In the genomic region with DNA sequence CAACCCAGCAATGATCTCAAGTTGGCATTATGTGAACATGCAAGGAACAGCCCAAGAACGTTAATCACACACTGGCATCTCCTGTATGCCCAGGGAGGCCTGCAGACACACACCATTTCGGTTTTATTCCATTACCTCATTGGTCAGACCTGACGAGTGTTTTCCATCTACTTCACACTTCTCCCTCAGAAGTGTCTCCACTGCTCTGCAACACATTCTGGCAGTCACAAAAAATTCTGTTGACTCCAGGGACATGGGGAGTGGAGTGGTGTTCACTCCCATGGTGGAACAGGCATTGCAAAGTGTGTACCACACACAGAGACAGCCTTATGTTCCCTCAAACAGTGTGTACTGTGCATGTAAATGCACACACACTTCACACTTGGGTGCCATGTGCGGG, we compare ENCODE assay signal across 25 mouse cellular contexts. TPM values are rescaled to one million over a fixed set of nuclear protein-coding genes. Genes with fewer than 3 reads are reported as not detected.
DNase-seq lines count a peak whose midpoint lies in the region; ATAC-seq and TF ChIP-seq lines count a peak whose summit lies in the region.
"Had no signal": no experiment of that assay in that cellular context is flagged by ENCODE, and none has a peak within 500 bp of the region (broad histone marks: within the 10 kb centered on the region; RNA-seq: fewer than 3 reads in every experiment).

No protein-coding gene starts in this region.

- peak; percentile 30 for DNase-seq in brain, adult 2 months (ENCODE audit: low read depth, low spot score)
- peak; percentile 75 for DNase-seq in lung, postnatal 25 days (ENCODE audit: low spot score)
- no peak for DNase-seq in hindbrain, embryonic 14.5 days (ENCODE audit: low spot score)
- DNase-seq: adrenal gland, adult 8-10 months; cerebellum, adult 8-10 months; gastrocnemius, postnatal 10 days; heart, postnatal 14 days; kidney, adult 9 months; kidney, postnatal 36 days; right cerebral cortex, adult 18-20 months; thymus, postnatal 36 days had no signal

- H3K4me2 ChIP-seq in intestine, postnatal 0 days (replicated peaks; ENCODE audit: low read depth) = peak overlapping the region; percentile 56; the same call in 1 of the 2 replicates
- no peak overlapping the region for H3K4me2 ChIP-seq in intestine, embryonic 16.5 days (ENCODE audit: low read depth, low read length)
- no peak overlapping the region for H3K4me2 ChIP-seq in limb, embryonic 15.5 days
- H3K4me2 ChIP-seq in hindbrain, embryonic 14.5 days (replicated peaks) = no peak overlapping the region
- H3K4me2 ChIP-seq: heart, embryonic 11.5 days; hindbrain, embryonic 15.5 days; liver, embryonic 12.5 days; neural tube, embryonic 13.5 days; stomach, embryonic 15.5 days had no signal

- H3K9ac ChIP-seq in intestine, postnatal 0 days (ENCODE audit: low read depth, low read length) = no peak overlapping the region
- H3K9ac ChIP-seq in intestine, embryonic 16.5 days (ENCODE audit: low read depth, low read length) = no peak overlapping the region
- no peak overlapping the region for H3K9ac ChIP-seq in limb, embryonic 15.5 days
- H3K9ac ChIP-seq in hindbrain, embryonic 14.5 days = no peak overlapping the region
- H3K9ac ChIP-seq: hindbrain, embryonic 15.5 days; liver, embryonic 12.5 days; neural tube, embryonic 13.5 days; stomach, embryonic 15.5 days had no signal

- H3K4me3 ChIP-seq in intestine, postnatal 0 days (ENCODE audit: low read depth, low read length) = no peak overlapping the region
- H3K4me3 ChIP-seq in intestine, embryonic 16.5 days (ENCODE audit: low read length) = no peak overlapping the region
- H3K4me3 ChIP-seq in limb, embryonic 15.5 days = no peak overlapping the region
- H3K4me3 ChIP-seq in hindbrain, embryonic 14.5 days (replicated peaks; ENCODE audit: low read length) = no peak overlapping the region
- H3K4me3 ChIP-seq: hindbrain, embryonic 15.5 days; liver, embryonic 12.5 days; midbrain, embryonic 10.5 days; myocyte; neural tube, embryonic 13.5 days; stomach, embryonic 15.5 days had no signal

- H3K27ac ChIP-seq in intestine, postnatal 0 days (ENCODE audit: low read depth, low read length) = no peak overlapping the region
- no peak overlapping the region for H3K27ac ChIP-seq in intestine, embryonic 16.5 days (ENCODE audit: low read length)
- H3K27ac ChIP-seq in limb, embryonic 15.5 days = peak overlapping the region; percentile 57
- H3K27ac ChIP-seq in hindbrain, embryonic 14.5 days = no peak overlapping the region
- H3K27ac ChIP-seq: hindbrain, embryonic 15.5 days; liver, embryonic 12.5 days; midbrain, embryonic 10.5 days; neural tube, embryonic 13.5 days; stomach, embryonic 15.5 days had no signal

- H3K4me1 ChIP-seq in intestine, postnatal 0 days (replicated peaks; ENCODE audit: control insufficient read depth, insufficient read depth, low read length) = peaks cover 10% of the 10 kb centered on the region; the same call in 1 of the 2 replicates
- peaks cover 22% of the 10 kb centered on the region for H3K4me1 ChIP-seq in intestine, embryonic 16.5 days (ENCODE audit: control insufficient read depth, insufficient read depth, low read length)
- H3K4me1 ChIP-seq in limb, embryonic 15.5 days = peaks cover 20% of the 10 kb centered on the region
- H3K4me1 ChIP-seq in hindbrain, embryonic 14.5 days (replicated peaks; ENCODE audit: control insufficient read depth, insufficient read depth, low read length) = 0 out of 2 replicates have a peak, but pooled peaks cover 4% of the 10 kb centered on the region
- H3K4me1 ChIP-seq: midbrain, embryonic 10.5 days had no signal

- no peak for TF ChIP-seq CTCF in intestine, postnatal 0 days (IDR thresholded peaks at IDR 0.05; ENCODE audit: low read depth)

- 82% methylated on average over 4 of the region's 4 CpGs for WGBS in intestine, postnatal 0 days
- 87% methylated on average over 4 of the region's 4 CpGs for WGBS in intestine, embryonic 16.5 days
- 51% methylated on average over 4 of the region's 4 CpGs for WGBS in limb, embryonic 15.5 days
- WGBS in hindbrain, embryonic 14.5 days = 88% methylated on average over 4 of the region's 4 CpGs

- ATAC-seq in intestine, postnatal 0 days = no peak
- ATAC-seq in intestine, embryonic 16.5 days = no peak
- ATAC-seq in limb, embryonic 15.5 days (ENCODE audit: insufficient number of reproducible peaks, low FRiP score, low TSS enrichment, low read depth) = peak; percentile 64
- ATAC-seq in hindbrain, embryonic 14.5 days (ENCODE audit: low FRiP score) = no peak
- no peak for ATAC-seq in erythroid progenitor cell, adult 5-6 weeks (replicated peaks; ENCODE audit: low FRiP score, poor library complexity, severe bottlenecking)
- ATAC-seq: activated CD4-positive, CD25-positive, alpha-beta regulatory T cell, adult 4 months; forebrain, embryonic 14.5 days; liver, embryonic 12.5 days; midbrain, embryonic 16.5 days had no signal

- H3K36me3 ChIP-seq in intestine, postnatal 0 days (ENCODE audit: control insufficient read depth, insufficient read depth) = no peaks in the 10 kb centered on the region
- H3K36me3 ChIP-seq in intestine, embryonic 16.5 days (ENCODE audit: control insufficient read depth, insufficient read depth, low read length) = no peaks in the 10 kb centered on the region
- H3K36me3 ChIP-seq in limb, embryonic 15.5 days = no peaks in the 10 kb centered on the region
- H3K36me3 ChIP-seq in hindbrain, embryonic 14.5 days (replicated peaks; ENCODE audit: control insufficient read depth, insufficient read depth) = no peaks in the 10 kb centered on the region
- H3K36me3 ChIP-seq: hindbrain, embryonic 15.5 days; liver, embryonic 12.5 days; midbrain, embryonic 10.5 days; neural tube, embryonic 13.5 days; stomach, embryonic 15.5 days had no signal

- H3K9me3 ChIP-seq in intestine, postnatal 0 days (ENCODE audit: control insufficient read depth) = no peaks in the 10 kb centered on the region
- H3K9me3 ChIP-seq in intestine, embryonic 16.5 days (ENCODE audit: control insufficient read depth, low read length) = no peaks in the 10 kb centered on the region
- H3K9me3 ChIP-seq in limb, embryonic 15.5 days = no peaks in the 10 kb centered on the region
- no peaks in the 10 kb centered on the region for H3K9me3 ChIP-seq in hindbrain, embryonic 14.5 days (ENCODE audit: control insufficient read depth, low read length)
- H3K9me3 ChIP-seq: hindbrain, embryonic 15.5 days; liver, embryonic 12.5 days; midbrain, embryonic 10.5 days; neural tube, embryonic 13.5 days; stomach, embryonic 15.5 days had no signal

- no peaks in the 10 kb centered on the region for H3K27me3 ChIP-seq in intestine, postnatal 0 days (replicated peaks; ENCODE audit: control insufficient read depth, insufficient read depth, low read length)
- H3K27me3 ChIP-seq in intestine, embryonic 16.5 days (replicated peaks; ENCODE audit: control insufficient read depth, insufficient read depth, low read length) = no peaks in the 10 kb centered on the region
- H3K27me3 ChIP-seq in limb, embryonic 15.5 days = no peaks in the 10 kb centered on the region
- H3K27me3 ChIP-seq in hindbrain, embryonic 14.5 days (ENCODE audit: control insufficient read depth, insufficient read depth, low read length) = no peaks in the 10 kb centered on the region
- H3K27me3 ChIP-seq: hindbrain, embryonic 15.5 days; liver, embryonic 12.5 days; neural tube, embryonic 13.5 days; stomach, embryonic 15.5 days had no signal

RNA-seq across cellular contexts. Expression of a gene that starts 40.2 kb away (rescaled TPM):
- 25.6 and 25.9 TPM in 2 replicates for polyA plus RNA-seq in intestine, postnatal 0 days (2015; fragmentation: Nextera tagmentation; extraction: Ambion mirVana)
- polyA plus RNA-seq in intestine, embryonic 16.5 days (2015; fragmentation: Nextera tagmentation; extraction: Ambion mirVana) = 33.1 and 41.5 TPM in 2 replicates
- 33.0 and 39.8 TPM in 2 replicates for polyA plus RNA-seq in limb, embryonic 15.5 days (2015; fragmentation: Nextera tagmentation; extraction: Ambion mirVana)
- 38.7 and 43.3 TPM in 2 replicates for polyA plus RNA-seq in hindbrain, embryonic 14.5 days (2014; fragmentation: Nextera tagmentation; extraction: Ambion mirVana)
- total RNA-seq in erythroid progenitor cell, adult 5-6 weeks (2015; ENCODE audit: low replicate concordance) = 3.8 TPM in 1 of 2 replicates, not detected in the other
- total RNA-seq in erythroid progenitor cell, adult 5-6 weeks (2017; ENCODE audit: low replicate concordance) = 0.68 and 1.3 TPM in 2 replicates
